Mouse (Mus musculus): Measurements from ENCODE around the gene Pde4b. TPM values are rescaled to one million over a fixed set of nuclear protein-coding genes. Genes with fewer than 3 reads are reported as not detected.

Gene Pde4b
- polyA plus RNA-seq, 1 experiment from 2014 or later: 12.5 TPM

GRCm38 (mm10) chr4:102443533-102443932 is 356.2 kb downstream of the Pde4b start:
- Histone ChIP-seq H3K4me1 (ENCODE audit: control insufficient read depth, insufficient read depth, low read length) (peaks cover 9% of the 10 kb centered on the region; the same call in 1 of the 2 replicates), H3K9me3 (replicated peaks; ENCODE audit: control insufficient read depth, low read length) (no peaks in the 10 kb centered on the region), H3K27ac (ENCODE audit: low read length) (no peak overlapping the region), H3K36me3 (ENCODE audit: control insufficient read depth, insufficient read depth, low read length) (no peaks in the 10 kb centered on the region), H3K27me3 (ENCODE audit: control insufficient read depth, insufficient read depth, low read length) (no peaks in the 10 kb centered on the region), H3K4me3 (replicated peaks; ENCODE audit: low read length) (no peak overlapping the region), H3K4me2 (ENCODE audit: low read depth, low read length) (no peak overlapping the region), H3K9ac (ENCODE audit: low read length) (no peak overlapping the region)
- WGBS: 55% methylated on average over 5 of the region's 5 CpGs
- no peak for ATAC-seq (ENCODE audit: insufficient read depth, low FRiP score)

GRCm38 (mm10) chr4:102444501-102444900 is 357.2 kb downstream of the Pde4b start:
- H3K27ac ChIP-seq (ENCODE audit: low read length): no peak overlapping the region
- H3K4me2 ChIP-seq (ENCODE audit: low read depth, low read length): no peak overlapping the region
- H3K4me1 ChIP-seq (ENCODE audit: control insufficient read depth, insufficient read depth, low read length): peaks cover 4% of the 10 kb centered on the region; the same call in 1 of the 2 replicates
- no peaks in the 10 kb centered on the region for H3K27me3 ChIP-seq (ENCODE audit: control insufficient read depth, insufficient read depth, low read length)
- no peak overlapping the region for H3K4me3 ChIP-seq (replicated peaks; ENCODE audit: low read length)
- WGBS: 43% methylated on average over 3 of the region's 3 CpGs
- no peaks in the 10 kb centered on the region for H3K36me3 ChIP-seq (ENCODE audit: control insufficient read depth, insufficient read depth, low read length)
- no peaks in the 10 kb centered on the region for H3K9me3 ChIP-seq (replicated peaks; ENCODE audit: control insufficient read depth, low read length)
- H3K9ac ChIP-seq (ENCODE audit: low read length): no peak overlapping the region
- ATAC-seq (ENCODE audit: insufficient read depth, low FRiP score): no peak

GRCm38 (mm10) chr4:102446160-102446945 is 359.0 kb downstream of the Pde4b start:
- ATAC-seq (ENCODE audit: insufficient read depth, low FRiP score): peak; percentile 33; the same call in 1 of the 2 replicates
- H3K4me2 ChIP-seq (ENCODE audit: low read depth, low read length): no peak overlapping the region
- H3K9ac ChIP-seq (ENCODE audit: low read length): no peak overlapping the region
- no peaks in the 10 kb centered on the region for H3K4me1 ChIP-seq (ENCODE audit: control insufficient read depth, insufficient read depth, low read length)
- no peak overlapping the region for H3K27ac ChIP-seq (ENCODE audit: low read length)
- no peak overlapping the region for H3K4me3 ChIP-seq (replicated peaks; ENCODE audit: low read length)
- H3K27me3 ChIP-seq (ENCODE audit: control insufficient read depth, insufficient read depth, low read length): no peaks in the 10 kb centered on the region
- no peaks in the 10 kb centered on the region for H3K36me3 ChIP-seq (ENCODE audit: control insufficient read depth, insufficient read depth, low read length)
- no peaks in the 10 kb centered on the region for H3K9me3 ChIP-seq (replicated peaks; ENCODE audit: control insufficient read depth, low read length)
- WGBS: 58% methylated on average over 8 of the region's 8 CpGs

GRCm38 (mm10) chr4:102456426-102456825 is 369.1 kb downstream of the Pde4b start:
- Histone ChIP-seq H3K4me1 (ENCODE audit: control insufficient read depth, insufficient read depth, low read length) (no peaks in the 10 kb centered on the region), H3K4me2 (ENCODE audit: low read depth, low read length) (no peak overlapping the region), H3K9me3 (replicated peaks; ENCODE audit: control insufficient read depth, low read length) (no peaks in the 10 kb centered on the region), H3K27me3 (ENCODE audit: control insufficient read depth, insufficient read depth, low read length) (no peaks in the 10 kb centered on the region), H3K27ac (ENCODE audit: low read length) (no peak overlapping the region), H3K4me3 (replicated peaks; ENCODE audit: low read length) (no peak overlapping the region), H3K9ac (ENCODE audit: low read length) (no peak overlapping the region), H3K36me3 (ENCODE audit: control insufficient read depth, insufficient read depth, low read length) (no peaks in the 10 kb centered on the region)
- 56% methylated on average over 3 of the region's 3 CpGs for WGBS
- ATAC-seq (ENCODE audit: insufficient read depth, low FRiP score): no peak

GRCm38 (mm10) chr4:102459216-102459999 is 372.1 kb downstream of the Pde4b start:
- H3K9me3 ChIP-seq (replicated peaks; ENCODE audit: control insufficient read depth, low read length): no peaks in the 10 kb centered on the region
- ATAC-seq (ENCODE audit: insufficient read depth, low FRiP score): 0 out of 2 replicates have a peak, but pooled peaks have one; percentile 33
- H3K27me3 ChIP-seq (ENCODE audit: control insufficient read depth, insufficient read depth, low read length): no peaks in the 10 kb centered on the region
- 34% methylated on average over 5 of the region's 5 CpGs for WGBS
- H3K36me3 ChIP-seq (ENCODE audit: control insufficient read depth, insufficient read depth, low read length): no peaks in the 10 kb centered on the region
- H3K9ac ChIP-seq (ENCODE audit: low read length): no peak overlapping the region
- no peaks in the 10 kb centered on the region for H3K4me1 ChIP-seq (ENCODE audit: control insufficient read depth, insufficient read depth, low read length)
- H3K4me2 ChIP-seq (ENCODE audit: low read depth, low read length): no peak overlapping the region
- H3K4me3 ChIP-seq (replicated peaks; ENCODE audit: low read length): no peak overlapping the region
- H3K27ac ChIP-seq (ENCODE audit: low read length): no peak overlapping the region

- Histone ChIP-seq H3K4me1 (ENCODE audit: control insufficient read depth, insufficient read depth, low read length) (peaks cover 3% of the 10 kb centered on the region; the same call in 1 of the 2 replicates), H3K27ac (ENCODE audit: low read length) (no peak overlapping the region), H3K9ac (ENCODE audit: low read length) (no peak overlapping the region), H3K4me2 (ENCODE audit: low read depth, low read length) (no peak overlapping the region), H3K36me3 (ENCODE audit: control insufficient read depth, insufficient read depth, low read length) (no peaks in the 10 kb centered on the region), H3K9me3 (replicated peaks; ENCODE audit: control insufficient read depth, low read length) (no peaks in the 10 kb centered on the region), H3K4me3 (replicated peaks; ENCODE audit: low read length) (no peak overlapping the region), H3K27me3 (ENCODE audit: control insufficient read depth, insufficient read depth, low read length) (no peaks in the 10 kb centered on the region)
- no peak for ATAC-seq (ENCODE audit: insufficient read depth, low FRiP score)
- 31% methylated on average over 3 of the region's 3 CpGs for WGBS
Observed at GRCm38 (mm10) chr4:102478104-102478503, 390.8 kb downstream of the Pde4b start.

GRCm38 (mm10) chr4:102478860-102479259 is 391.5 kb downstream of the Pde4b start:
- H3K4me1 ChIP-seq (ENCODE audit: control insufficient read depth, insufficient read depth, low read length): peaks cover 3% of the 10 kb centered on the region; the same call in 1 of the 2 replicates
- 75% methylated on average over 7 of the region's 7 CpGs for WGBS
- no peak overlapping the region for H3K9ac ChIP-seq (ENCODE audit: low read length)
- no peak overlapping the region for H3K4me2 ChIP-seq (ENCODE audit: low read depth, low read length)
- no peaks in the 10 kb centered on the region for H3K27me3 ChIP-seq (ENCODE audit: control insufficient read depth, insufficient read depth, low read length)
- H3K36me3 ChIP-seq (ENCODE audit: control insufficient read depth, insufficient read depth, low read length): no peaks in the 10 kb centered on the region
- no peak overlapping the region for H3K4me3 ChIP-seq (replicated peaks; ENCODE audit: low read length)
- no peaks in the 10 kb centered on the region for H3K9me3 ChIP-seq (replicated peaks; ENCODE audit: control insufficient read depth, low read length)
- no peak overlapping the region for H3K27ac ChIP-seq (ENCODE audit: low read length)
- ATAC-seq (ENCODE audit: insufficient read depth, low FRiP score): no peak

GRCm38 (mm10) chr4:102480830-102481484 is 393.6 kb downstream of the Pde4b start:
- peaks cover 3% of the 10 kb centered on the region; the same call in 1 of the 2 replicates for H3K4me1 ChIP-seq (ENCODE audit: control insufficient read depth, insufficient read depth, low read length)
- no peaks in the 10 kb centered on the region for H3K9me3 ChIP-seq (replicated peaks; ENCODE audit: control insufficient read depth, low read length)
- WGBS: 75% methylated on average over 6 of the region's 6 CpGs
- no peak overlapping the region for H3K9ac ChIP-seq (ENCODE audit: low read length)
- ATAC-seq (ENCODE audit: insufficient read depth, low FRiP score): no peak
- H3K27me3 ChIP-seq (ENCODE audit: control insufficient read depth, insufficient read depth, low read length): no peaks in the 10 kb centered on the region
- H3K4me2 ChIP-seq (ENCODE audit: low read depth, low read length): no peak overlapping the region
- no peak overlapping the region for H3K4me3 ChIP-seq (replicated peaks; ENCODE audit: low read length)
- H3K36me3 ChIP-seq (ENCODE audit: control insufficient read depth, insufficient read depth, low read length): no peaks in the 10 kb centered on the region
- H3K27ac ChIP-seq (ENCODE audit: low read length): no peak overlapping the region
